Mouse (Mus musculus) thymus, adult 2 months (tissue): ENCODE data around the gene Dio1.

ENCODE experiments used
- CTCF ChIP-seq: fragments of 200-500 bp; IDR thresholded peaks from 2 replicates; pipeline ENCODE4 v1.5.1; 2012; ENCODE audit warnings: mild to moderate bottlenecking, control low read depth, low read length, moderate library complexity, borderline replicate concordance; ENCODE audit not compliant: control insufficient read depth, poor library complexity, insufficient read depth; ENCODE audit errors: extremely low read depth
- POLR2A ChIP-seq: fragments of 200-500 bp; IDR thresholded peaks from 2 replicates; pipeline ENCODE4 v1.6.1; 2012; ENCODE audit warnings: mild to moderate bottlenecking, low read length, control low read depth, moderate library complexity; ENCODE audit not compliant: control insufficient read depth, poor library complexity, insufficient read depth; ENCODE audit errors: extremely low read depth

- TF ChIP-seq CTCF = no peak
- no peak for TF ChIP-seq POLR2A
Measured at GRCm38 (mm10) chr4:107328530-107328929, 21.6 kb upstream of the Dio1 start.
